Mouse (Mus musculus): ENCODE measurements around the gene Vmn2r20.
"Not testable (repeated sequence)": the region's sequence is repeated elsewhere in the genome, so short reads cannot be mapped to it uniquely, and the experiment has no call there.

Vmn2r20 gene

DNA sequence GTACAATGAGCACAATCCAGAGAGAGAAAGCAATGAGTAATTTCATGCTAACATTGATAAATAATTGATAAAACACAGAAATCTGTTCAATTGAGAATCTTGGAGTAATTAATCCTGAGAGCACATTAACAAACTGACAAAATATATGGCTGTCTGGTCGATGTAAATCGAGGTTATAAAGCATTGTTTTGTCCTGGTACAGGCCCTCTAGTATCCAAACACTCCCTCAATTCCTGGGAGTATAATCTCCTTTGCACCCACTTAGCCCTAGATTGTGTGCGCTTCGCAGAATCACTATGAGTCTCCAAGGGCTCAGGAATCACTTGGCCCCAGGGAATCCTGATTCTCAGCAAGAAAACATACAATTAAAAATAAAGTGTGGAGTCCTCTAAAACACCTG is at the start of gene Vmn2r20:
Gene Vmn2r20 (minus strand): TSS at position 101 of the 400 bp plus-strand sequence.
- not testable (repeated sequence) for DNase-seq (ENCODE audit: low spot score)

DNA sequence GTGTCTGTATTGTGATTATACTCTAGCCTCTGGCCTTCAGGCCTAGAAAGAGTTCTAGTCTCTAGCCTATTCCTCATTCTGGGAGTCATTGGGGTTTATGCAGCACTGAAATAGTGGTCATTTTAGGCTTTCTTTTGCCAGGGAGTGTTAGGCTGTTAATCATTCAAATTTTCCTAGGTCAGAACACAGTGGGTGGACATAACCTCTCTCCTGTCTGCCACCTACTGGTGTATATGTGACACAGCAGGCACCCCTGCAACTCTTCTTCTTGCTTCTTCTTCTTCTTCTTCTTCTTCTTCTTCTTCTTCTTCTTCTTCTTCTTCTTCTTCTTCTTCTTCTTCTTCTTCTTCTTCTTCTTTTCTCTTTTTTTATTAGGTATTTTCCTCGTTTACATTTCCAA is 6.5 kb upstream of the Vmn2r20 start:
- not testable (repeated sequence) for DNase-seq (ENCODE audit: low spot score)

DNA sequence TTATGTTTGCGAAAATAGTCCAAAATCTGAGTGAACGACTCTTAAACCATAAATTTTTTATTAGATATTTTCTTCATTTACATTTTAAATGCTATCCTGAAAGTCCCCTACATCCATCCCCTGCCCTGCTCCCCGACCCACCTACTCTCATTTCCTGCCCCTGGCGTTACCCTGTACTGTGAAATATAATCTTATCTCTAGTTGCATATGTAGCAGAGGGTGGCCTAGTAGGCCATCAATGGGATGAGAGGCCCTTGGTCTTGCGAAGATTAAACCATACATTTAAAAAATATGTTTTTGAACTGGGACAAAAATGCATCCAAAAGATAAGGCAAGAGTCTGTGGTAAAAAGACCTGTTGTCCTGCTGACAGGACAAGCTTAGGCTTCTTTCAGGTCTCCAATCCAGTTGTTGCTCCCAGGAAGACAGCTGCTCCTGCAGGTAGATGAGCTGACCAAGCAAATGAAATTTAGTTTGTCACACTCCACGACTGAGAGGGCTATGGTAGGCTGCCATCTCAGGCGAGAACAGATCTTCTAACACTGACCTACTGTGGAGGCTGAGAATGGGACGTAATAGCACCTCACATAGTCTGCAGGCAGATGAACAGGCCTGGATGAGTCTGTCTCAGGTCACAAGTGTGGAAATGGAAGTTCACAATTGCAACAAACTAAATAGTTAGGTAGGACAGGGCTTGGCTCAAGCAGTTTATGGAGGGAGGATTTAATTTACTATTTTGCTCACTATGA is 10.8 kb downstream of the Vmn2r20 start:
- not testable (repeated sequence) for DNase-seq (ENCODE audit: low spot score)

GRCm38 (mm10) chr6:123388824-123389223 is 29.1 kb downstream of the Vmn2r20 start:
- not testable (repeated sequence) for DNase-seq (ENCODE audit: low spot score)

DNA sequence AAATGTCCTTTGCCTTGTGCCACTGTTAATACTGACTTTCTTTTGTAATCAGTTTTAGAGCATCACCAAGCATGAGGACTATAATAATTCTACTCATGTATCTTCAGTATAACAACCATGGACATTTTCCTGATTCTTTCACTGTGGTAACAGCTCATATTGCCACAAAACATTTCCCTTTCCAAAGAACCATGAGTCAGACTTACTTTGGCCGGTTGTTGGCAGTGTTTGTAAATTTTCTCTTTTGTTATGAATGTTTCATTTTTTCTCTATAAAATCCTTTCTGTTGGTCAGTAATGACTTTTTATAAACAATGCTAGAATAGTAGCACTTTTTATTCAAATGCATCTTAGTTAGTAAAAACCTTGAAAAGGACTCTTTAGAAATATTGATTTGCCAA is 71.8 kb downstream of the Vmn2r20 start:
- no peak for DNase-seq (ENCODE audit: low spot score)

DNA sequence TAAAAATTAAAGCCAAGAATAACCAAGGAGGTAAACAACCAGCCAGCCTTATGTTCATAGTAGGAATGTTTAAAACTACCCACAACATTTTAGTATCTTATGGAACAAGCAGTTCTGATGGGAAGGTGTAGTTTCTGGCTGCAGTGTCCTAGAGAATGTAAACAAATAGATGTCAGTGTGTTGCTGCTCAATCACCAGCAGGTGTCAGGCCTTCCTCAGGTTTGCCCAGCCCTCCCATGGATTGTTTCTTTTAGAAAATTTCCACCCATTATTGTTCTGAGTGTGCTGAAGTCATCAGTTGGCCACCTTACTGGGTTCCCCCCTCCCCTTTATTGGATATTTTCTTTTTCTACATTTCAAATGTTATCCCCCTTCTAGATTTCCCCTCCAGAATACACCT is 77.8 kb downstream of the Vmn2r20 start:
- DNase-seq (ENCODE audit: low spot score), result no peak

- DNase-seq (ENCODE audit: low spot score), result no peak
Observed at GRCm38 (mm10) chr6:123332503-123332902, 85.4 kb downstream of the Vmn2r20 start.
